Mouse (Mus musculus) lung, postnatal 0 days (tissue): ENCODE results near the gene Pi4k2b. TPM values are rescaled to one million over a fixed set of nuclear protein-coding genes. Genes with fewer than 3 reads are reported as not detected.
"Not testable (repeated sequence)": the region's sequence is repeated elsewhere in the genome, so short reads cannot be mapped to it uniquely, and the experiment has no call there.

Source experiments
- ATAC-seq: fragments of 200-750 bp; cut with Nextera tagmentation; 2 replicates; pipeline ENCODE4 v1.8.0; 2017; ENCODE audit warnings: moderate library complexity
- DNase-seq: peaks from one replicate; pipeline ENCODE4 v3.0.0-alpha.2; 2016; ENCODE audit warnings: low spot score
- H3K27ac ChIP-seq: fragments of 300-500 bp; sonication (generic); 2 replicates; pipeline ENCODE4 v1.5.1; 2014; ENCODE audit warnings: antibody characterized with exemption, mild to moderate bottlenecking, low read length, mixed read lengths
- H3K27me3 ChIP-seq: fragments of 300-500 bp; sonication (generic); replicated peaks from 2 replicates; pipeline ENCODE4 v1.6.1; 2014; ENCODE audit warnings: low read length, mixed read lengths; ENCODE audit not compliant: insufficient read depth
- H3K36me3 ChIP-seq: fragments of 300-500 bp; sonication (generic); 2 replicates; pipeline ENCODE4 v1.6.1; 2014; ENCODE audit warnings: low read length, mixed read lengths; ENCODE audit not compliant: insufficient read depth
- H3K4me1 ChIP-seq: fragments of 300-500 bp; sonication (generic); 2 replicates; pipeline ENCODE4 v1.6.1; 2014; ENCODE audit warnings: antibody characterized with exemption, low read depth, low read length, mixed read lengths; ENCODE audit not compliant: insufficient read depth
- H3K4me2 ChIP-seq: fragments of 300-500 bp; sonication (generic); replicated peaks from 2 replicates; pipeline ENCODE4 v1.6.1; 2014; ENCODE audit warnings: low read depth, mild to moderate bottlenecking, low read length, moderate library complexity, mixed read lengths
- H3K4me3 ChIP-seq: fragments of 300-500 bp; sonication (generic); 2 replicates; pipeline ENCODE4 v1.5.1; 2014; ENCODE audit warnings: low read depth, low read length
- H3K9ac ChIP-seq: fragments of 300-500 bp; sonication (generic); replicated peaks from 2 replicates; pipeline ENCODE4 v1.6.1; 2014; ENCODE audit warnings: low read depth, mild to moderate bottlenecking
- H3K9me3 ChIP-seq: fragments of 300-500 bp; sonication (generic); 2 replicates; pipeline ENCODE4 v1.6.1; 2016; ENCODE audit warnings: low read length, mixed read lengths
- CTCF ChIP-seq: IDR thresholded peaks from 2 replicates; pipeline ENCODE4 v1.5.1; 2016; ENCODE audit warnings: antibody characterized with exemption, mild to moderate bottlenecking
- EP300 ChIP-seq: IDR thresholded peaks from 2 replicates; pipeline ENCODE4 v1.6.1; 2016; ENCODE audit warnings: antibody characterized with exemption, mild to moderate bottlenecking, control low read depth
- WGBS: fragments of 180-500 bp; shearing (Covaris S2); extraction: QIAGEN DNeasy Blood & Tissue Kit; methylation state at CpG from one replicate; pipeline ENCODE4 v1.1.7; 2014; 5-methylcytosine and 5-hydroxymethylcytosine counted together
- polyA plus RNA-seq: library from polyadenylated mRNA; unstranded; fragments of >200 nt; fragmentation: Nextera tagmentation; extraction: Ambion mirVana; gene quantifications from 2 replicates; pipeline ENCODE4 v1.2.1, GENCODE M21; 2015

The Pi4k2b gene
- polyA plus RNA-seq: 113 and 117 TPM in 2 replicates

GRCm38 (mm10) chr5:52741391-52742111, at the start of gene Pi4k2b:
Gene Pi4k2b (plus strand): TSS chr5:52741574.
- no peak for TF ChIP-seq CTCF
- TF ChIP-seq EP300: no peak
- Histone ChIP-seq H3K27me3 (no peaks in the 10 kb centered on the region), H3K27ac (peak within 1 kb of the TSS; percentile 93), H3K4me1 (peaks cover 3% of the 10 kb centered on the region; the same call in 1 of the 2 replicates), H3K9me3 (no peaks in the 10 kb centered on the region), H3K4me2 (peak within 1 kb of the TSS; percentile 81), H3K36me3 (no peaks in the 10 kb centered on the region), H3K9ac (peak within 1 kb of the TSS; percentile 86), H3K4me3 (peak within 1 kb of the TSS; percentile 89)
- DNase-seq (peak; percentile 90), ATAC-seq (peak; percentile 94)
- under 1% methylated on average over 31 of the region's 75 CpGs for WGBS

GRCm38 (mm10) chr5:52697291-52697690, 44.1 kb upstream of the Pi4k2b start:
- no peak for ATAC-seq
- no peak for TF ChIP-seq CTCF
- TF ChIP-seq EP300: no peak
- Histone ChIP-seq H3K9me3 (no peaks in the 10 kb centered on the region), H3K36me3 (no peaks in the 10 kb centered on the region), H3K9ac (no peak overlapping the region), H3K27me3 (no peaks in the 10 kb centered on the region), H3K4me3 (no peak overlapping the region), H3K4me1 (no peaks in the 10 kb centered on the region), H3K4me2 (no peak overlapping the region), H3K27ac (no peak overlapping the region)
- 89% methylated on average over 1 of the region's 1 CpGs for WGBS
- no peak for DNase-seq

DNA sequence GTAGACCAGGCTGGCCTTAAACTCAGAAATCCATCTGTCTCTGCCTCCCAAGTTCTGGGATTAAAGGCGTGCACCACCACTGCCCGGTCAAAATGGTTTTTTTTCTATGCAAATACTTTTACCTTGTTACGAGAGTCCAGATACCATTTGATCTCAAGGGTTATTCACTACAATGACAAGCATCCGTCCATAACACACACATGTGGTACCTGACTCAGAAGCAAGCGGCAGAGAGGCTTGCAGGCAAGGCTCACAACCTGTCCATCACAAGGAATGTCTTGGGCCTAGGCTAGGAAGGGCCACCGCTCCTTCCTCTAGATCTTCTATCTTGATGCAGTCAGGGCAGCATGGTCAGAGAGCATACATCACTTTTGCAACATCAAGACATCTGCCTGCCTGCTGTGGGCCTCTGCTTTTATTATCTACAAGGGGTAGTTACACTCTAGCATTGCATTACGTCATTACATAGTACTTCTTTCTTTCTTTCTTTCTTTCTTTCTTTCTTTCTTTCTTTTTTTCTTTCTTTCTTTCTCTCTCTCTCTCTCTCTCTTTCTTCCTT, 43.4 kb upstream of the Pi4k2b start:
- H3K27ac ChIP-seq, H3K36me3 ChIP-seq, DNase-seq, H3K9me3 ChIP-seq, ATAC-seq, H3K27me3 ChIP-seq, H3K4me3 ChIP-seq, H3K9ac ChIP-seq, H3K4me1 ChIP-seq, H3K4me2 ChIP-seq: not testable (repeated sequence)
- 61% methylated on average over 7 of the region's 7 CpGs for WGBS

DNA sequence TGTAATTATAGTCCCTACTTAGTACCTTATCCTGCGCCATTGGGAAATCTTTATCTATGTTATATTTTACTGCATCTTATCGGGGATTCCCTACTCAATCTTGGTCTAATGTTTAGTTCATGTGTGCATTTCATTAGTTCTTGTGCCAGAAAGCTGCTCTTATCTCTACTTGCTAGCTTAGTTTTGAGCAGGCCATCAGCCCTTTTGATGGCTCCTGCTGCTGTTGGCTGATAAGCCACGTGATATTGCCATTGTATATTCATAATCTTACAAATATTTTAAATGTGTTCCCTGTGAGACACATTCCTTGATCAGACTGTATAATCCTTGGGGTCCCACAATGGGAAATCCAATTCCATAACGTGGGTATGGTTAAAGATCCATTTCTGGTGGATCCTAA, 36.8 kb upstream of the Pi4k2b start:
- WGBS: 53% methylated on average over 4 of the region's 4 CpGs
- H3K36me3 ChIP-seq: no peaks in the 10 kb centered on the region
- H3K27ac ChIP-seq: no peak overlapping the region
- TF ChIP-seq EP300 (no peak), CTCF (no peak)
- no peaks in the 10 kb centered on the region for H3K9me3 ChIP-seq
- ATAC-seq: no peak
- no peak overlapping the region for H3K4me2 ChIP-seq
- no peak overlapping the region for H3K9ac ChIP-seq
- H3K4me3 ChIP-seq: no peak overlapping the region
- DNase-seq: no peak
- H3K4me1 ChIP-seq: no peaks in the 10 kb centered on the region
- no peaks in the 10 kb centered on the region for H3K27me3 ChIP-seq

DNA sequence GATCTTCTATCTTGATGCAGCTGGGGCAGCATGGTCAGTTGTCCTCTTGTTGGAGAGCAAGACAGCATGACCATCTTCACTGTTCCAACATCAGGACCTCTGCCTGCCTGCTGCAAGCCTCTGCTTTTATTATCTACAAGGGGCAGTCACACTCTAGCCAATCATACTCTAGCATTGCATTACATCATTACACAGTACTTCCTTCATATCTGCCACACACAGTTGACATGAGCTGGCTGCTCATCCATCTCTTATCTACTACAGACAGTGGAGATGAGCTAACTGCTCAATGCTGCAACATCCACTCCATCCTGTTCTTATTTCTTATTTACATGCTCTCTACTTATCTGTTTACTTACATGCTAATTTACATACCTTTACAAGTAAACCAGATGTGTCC, 28.7 kb upstream of the Pi4k2b start:
- no peaks in the 10 kb centered on the region for H3K4me1 ChIP-seq
- no peak for ATAC-seq
- no peaks in the 10 kb centered on the region for H3K36me3 ChIP-seq
- TF ChIP-seq EP300: no peak
- TF ChIP-seq CTCF: no peak
- H3K9me3 ChIP-seq: no peaks in the 10 kb centered on the region
- H3K27me3 ChIP-seq: no peaks in the 10 kb centered on the region
- no peak overlapping the region for H3K27ac ChIP-seq
- DNase-seq: no peak
- H3K9ac ChIP-seq: no peak overlapping the region
- H3K4me3 ChIP-seq: no peak overlapping the region
- no peak overlapping the region for H3K4me2 ChIP-seq

- no peaks in the 10 kb centered on the region for H3K36me3 ChIP-seq
- H3K4me2 ChIP-seq: no peak overlapping the region
- H3K9me3 ChIP-seq: no peaks in the 10 kb centered on the region
- H3K27me3 ChIP-seq: no peaks in the 10 kb centered on the region
- DNase-seq: peak; percentile 83
- no peak overlapping the region for H3K4me3 ChIP-seq
- H3K9ac ChIP-seq: no peak overlapping the region
- ATAC-seq: peak; percentile 85
- H3K27ac ChIP-seq: no peak overlapping the region
- 48% methylated on average over 5 of the region's 5 CpGs for WGBS
- TF ChIP-seq CTCF (no peak), EP300 (peak; percentile 82)
- H3K4me1 ChIP-seq: no peaks in the 10 kb centered on the region
Measured at GRCm38 (mm10) chr5:52716742-52717448, 24.5 kb upstream of the Pi4k2b start.
